Mouse (Mus musculus) forebrain, embryonic 15.5 days (tissue): ENCODE results near the gene Rnf128. TPM values are rescaled to one million over a fixed set of nuclear protein-coding genes. Genes with fewer than 3 reads are reported as not detected.

Experiments
- ATAC-seq: fragments of 200-750 bp; cut with Nextera tagmentation; replicated peaks from 2 replicates; pipeline ENCODE4 v1.8.0; 2017; ENCODE audit warnings: mild to moderate bottlenecking, moderate TSS enrichment, moderate library complexity
- H3K27ac ChIP-seq: fragments of 300-500 bp; sonication (generic); replicated peaks from 2 replicates; pipeline ENCODE4 v1.5.1; 2015; ENCODE audit warnings: mild to moderate bottlenecking, inconsistent platforms
- H3K27me3 ChIP-seq: fragments of 300-500 bp; sonication (generic); 2 replicates; pipeline ENCODE4 v1.6.1; 2015; ENCODE audit warnings: inconsistent platforms
- H3K36me3 ChIP-seq: fragments of 300-500 bp; sonication (generic); 2 replicates; pipeline ENCODE4 v1.6.1; 2015; ENCODE audit warnings: mild to moderate bottlenecking, inconsistent platforms
- H3K4me1 ChIP-seq: fragments of 300-500 bp; sonication (generic); 2 replicates; pipeline ENCODE4 v1.6.1; 2015; ENCODE audit warnings: inconsistent platforms
- H3K4me2 ChIP-seq: fragments of 300-500 bp; sonication (generic); replicated peaks from 2 replicates; pipeline ENCODE4 v1.6.1; 2015; ENCODE audit warnings: mild to moderate bottlenecking, inconsistent platforms
- H3K4me3 ChIP-seq: fragments of 300-500 bp; sonication (generic); 2 replicates; pipeline ENCODE4 v1.5.1; 2015; ENCODE audit warnings: mild to moderate bottlenecking, inconsistent platforms
- H3K9ac ChIP-seq: fragments of 300-500 bp; sonication (generic); replicated peaks from 2 replicates; pipeline ENCODE4 v1.6.1; 2015; ENCODE audit warnings: mild to moderate bottlenecking, inconsistent platforms
- H3K9me3 ChIP-seq: fragments of 300-500 bp; sonication (generic); 2 replicates; pipeline ENCODE4 v1.6.1; 2016; ENCODE audit warnings: inconsistent platforms
- WGBS: fragments of 180-500 bp; shearing (Covaris S2); methylation state at CpG from one replicate; pipeline ENCODE4 v1.1.7; 2015; ENCODE audit warnings: mixed read lengths; 5-methylcytosine and 5-hydroxymethylcytosine counted together
- polyA plus RNA-seq: library from polyadenylated mRNA; unstranded; fragments of >200 nt; fragmentation: Nextera tagmentation; extraction: Ambion mirVana; gene quantifications from 2 replicates; pipeline ENCODE4 v1.2.1, GENCODE M21; 2015

The Rnf128 gene
- polyA plus RNA-seq: 2.8 and 3.1 TPM in 2 replicates

DNA sequence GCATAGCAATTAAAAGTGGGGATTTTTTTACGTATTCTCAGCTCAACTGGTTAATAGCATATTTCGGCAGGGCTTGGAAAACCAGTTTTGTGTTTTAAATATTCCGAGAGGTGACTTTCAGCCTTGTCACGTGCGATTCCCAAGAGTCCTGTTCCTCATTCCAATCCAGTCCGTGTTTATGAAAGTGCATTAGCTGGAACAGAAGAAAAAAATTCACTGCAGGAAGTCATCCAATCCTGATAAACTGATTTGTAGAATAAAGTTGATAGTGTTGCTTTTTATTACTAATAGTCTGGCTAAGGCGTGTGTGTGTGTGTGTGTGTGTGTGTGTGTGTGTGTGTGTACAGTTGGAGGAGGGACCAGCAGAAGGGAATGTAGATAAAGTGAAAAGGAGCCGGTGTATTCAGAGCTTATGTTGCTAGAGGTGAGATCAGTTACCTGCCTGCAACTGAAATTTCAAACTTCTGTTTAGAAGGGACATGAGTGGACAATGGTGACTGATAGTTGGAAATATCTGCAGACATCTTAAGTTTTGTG lies at the start of gene Rnf128:
TSS of gene Rnf128 (plus strand) at position 392 of the 537 bp plus-strand sequence.
- WGBS: 79% methylated on average over 8 of the region's 8 CpGs

DNA sequence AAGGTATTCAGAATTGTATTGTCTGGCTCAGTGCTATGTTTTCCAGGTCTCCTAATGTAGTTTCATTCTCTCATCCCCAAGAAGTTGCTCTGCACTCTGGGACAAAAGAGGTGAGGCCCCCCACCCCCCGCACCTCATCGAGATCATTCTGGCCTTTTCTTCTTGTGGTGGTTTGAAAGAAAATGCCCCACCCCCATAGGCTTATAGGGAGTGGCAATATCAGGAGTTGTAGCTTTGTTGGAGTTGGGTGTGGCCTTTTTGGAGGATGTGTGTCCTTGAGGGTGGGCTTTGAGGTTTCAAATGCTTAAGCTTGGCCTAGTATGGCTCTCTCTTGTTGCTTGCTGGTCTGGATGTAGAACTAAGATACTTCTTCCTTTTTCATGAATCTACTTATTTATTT lies 47.0 kb upstream of the Rnf128 start:
- no peak overlapping the region for H3K27ac ChIP-seq
- H3K9me3 ChIP-seq: no peaks in the 10 kb centered on the region
- ATAC-seq: no peak
- H3K4me3 ChIP-seq: no peak overlapping the region
- 75% methylated on average over 2 of the region's 2 CpGs for WGBS
- no peak overlapping the region for H3K9ac ChIP-seq
- H3K4me1 ChIP-seq: no peaks in the 10 kb centered on the region
- no peaks in the 10 kb centered on the region for H3K27me3 ChIP-seq
- H3K4me2 ChIP-seq: no peak overlapping the region
- no peaks in the 10 kb centered on the region for H3K36me3 ChIP-seq

More for the DNA sequence above, at the start of gene Rnf128:
- no peaks in the 10 kb centered on the region for H3K27me3 ChIP-seq
- no peak within 1 kb of the TSS for H3K27ac ChIP-seq
- no peak within 1 kb of the TSS for H3K4me2 ChIP-seq
- no peak within 1 kb of the TSS for H3K4me3 ChIP-seq
- no peaks in the 10 kb centered on the region for H3K9me3 ChIP-seq
- H3K4me1 ChIP-seq: no peaks in the 10 kb centered on the region
- H3K9ac ChIP-seq: no peak within 1 kb of the TSS
- no peak for ATAC-seq
- H3K36me3 ChIP-seq: no peaks in the 10 kb centered on the region

DNA sequence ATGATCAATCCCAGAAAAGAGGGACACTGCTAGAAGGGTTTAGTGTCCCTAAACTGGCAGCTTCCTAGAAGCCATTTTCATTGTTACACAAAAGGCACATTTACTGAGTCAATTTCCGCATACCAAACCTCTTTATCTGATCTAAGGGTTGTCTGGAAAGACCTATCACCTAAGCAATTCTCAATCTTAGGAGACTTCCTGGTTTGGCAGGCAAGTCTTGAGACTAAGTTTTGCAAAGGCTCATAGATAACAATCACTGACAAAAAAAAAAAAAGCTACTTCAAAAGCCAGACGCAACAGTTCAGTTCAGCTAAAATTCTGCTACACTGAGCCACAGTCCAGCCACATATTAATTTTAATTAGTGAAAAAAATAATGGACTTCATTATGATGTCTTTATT lies 43.9 kb upstream of the Rnf128 start:
- no peaks in the 10 kb centered on the region for H3K36me3 ChIP-seq
- H3K4me1 ChIP-seq: no peaks in the 10 kb centered on the region
- no peak overlapping the region for H3K27ac ChIP-seq
- ATAC-seq: no peak
- no peaks in the 10 kb centered on the region for H3K27me3 ChIP-seq
- 88% methylated on average over 2 of the region's 2 CpGs for WGBS
- no peaks in the 10 kb centered on the region for H3K9me3 ChIP-seq
- H3K4me2 ChIP-seq: no peak overlapping the region
- no peak overlapping the region for H3K9ac ChIP-seq
- H3K4me3 ChIP-seq: no peak overlapping the region

DNA sequence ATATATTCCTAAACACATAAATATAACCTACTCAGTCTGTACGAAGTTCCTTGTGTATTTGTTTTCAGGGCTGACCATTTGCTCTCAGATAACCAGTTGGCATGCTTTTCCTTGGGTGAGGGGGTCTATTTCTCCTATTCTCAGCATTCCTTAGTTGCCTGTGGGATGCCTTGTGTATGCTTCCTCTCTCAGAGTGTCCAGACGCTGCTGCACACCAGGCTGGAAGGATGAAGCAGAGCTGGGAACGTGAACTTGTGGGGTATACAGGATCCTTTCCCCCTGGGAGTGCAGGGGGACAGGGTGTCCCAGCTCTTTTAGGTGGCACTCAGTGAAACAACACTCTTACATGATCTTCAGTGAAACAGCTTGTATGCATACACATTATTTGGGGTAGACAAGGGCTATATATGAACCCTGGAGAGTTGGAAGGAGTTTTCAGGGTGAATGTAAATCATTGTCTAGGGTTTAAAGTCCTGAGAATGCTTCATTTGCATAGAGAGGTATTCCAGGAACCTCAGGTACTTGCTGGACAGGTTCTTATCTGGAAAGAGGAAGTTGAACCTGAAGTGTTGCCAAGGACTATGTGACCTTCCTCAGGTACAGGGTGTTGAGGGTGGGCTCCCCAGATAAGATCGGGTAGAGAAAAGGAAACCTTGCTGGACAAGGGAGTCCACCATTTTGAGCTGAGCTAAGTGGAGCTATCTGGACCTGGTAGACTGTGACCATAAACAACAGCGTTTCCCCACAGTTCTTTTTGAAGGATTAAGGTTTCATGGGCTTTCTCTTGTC lies 38.6 kb upstream of the Rnf128 start:
- Histone ChIP-seq H3K27ac (no peak overlapping the region), H3K4me1 (no peaks in the 10 kb centered on the region), H3K36me3 (no peaks in the 10 kb centered on the region), H3K4me2 (no peak overlapping the region), H3K4me3 (no peak overlapping the region), H3K27me3 (no peaks in the 10 kb centered on the region), H3K9me3 (no peaks in the 10 kb centered on the region), H3K9ac (no peak overlapping the region)
- ATAC-seq: no peak
- WGBS: 80% methylated on average over 5 of the region's 5 CpGs

DNA sequence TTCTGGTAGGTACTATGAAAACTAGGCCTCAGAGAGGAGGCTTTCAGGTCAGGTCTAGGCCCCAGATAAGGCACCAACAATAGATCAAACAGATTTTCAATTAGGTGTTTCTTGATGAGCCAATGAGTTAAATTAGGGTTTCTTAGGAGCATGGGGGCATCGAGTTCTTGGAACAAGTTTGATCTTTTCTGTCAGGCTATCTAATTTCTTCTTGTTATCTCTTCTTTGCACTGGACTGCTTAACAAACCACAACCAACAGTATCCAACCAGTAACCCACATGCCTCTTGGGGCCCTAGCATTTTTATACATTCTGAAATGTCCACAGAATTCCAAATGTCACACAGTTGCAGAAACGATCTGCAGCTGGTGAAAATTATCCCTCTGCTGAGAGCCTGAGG lies 37.4 kb upstream of the Rnf128 start:
- WGBS: 84% methylated on average over 2 of the region's 2 CpGs
- no peak overlapping the region for H3K4me2 ChIP-seq
- no peaks in the 10 kb centered on the region for H3K36me3 ChIP-seq
- no peaks in the 10 kb centered on the region for H3K27me3 ChIP-seq
- H3K4me3 ChIP-seq: no peak overlapping the region
- no peak for ATAC-seq
- H3K9me3 ChIP-seq: no peaks in the 10 kb centered on the region
- H3K4me1 ChIP-seq: no peaks in the 10 kb centered on the region
- no peak overlapping the region for H3K9ac ChIP-seq
- no peak overlapping the region for H3K27ac ChIP-seq

DNA sequence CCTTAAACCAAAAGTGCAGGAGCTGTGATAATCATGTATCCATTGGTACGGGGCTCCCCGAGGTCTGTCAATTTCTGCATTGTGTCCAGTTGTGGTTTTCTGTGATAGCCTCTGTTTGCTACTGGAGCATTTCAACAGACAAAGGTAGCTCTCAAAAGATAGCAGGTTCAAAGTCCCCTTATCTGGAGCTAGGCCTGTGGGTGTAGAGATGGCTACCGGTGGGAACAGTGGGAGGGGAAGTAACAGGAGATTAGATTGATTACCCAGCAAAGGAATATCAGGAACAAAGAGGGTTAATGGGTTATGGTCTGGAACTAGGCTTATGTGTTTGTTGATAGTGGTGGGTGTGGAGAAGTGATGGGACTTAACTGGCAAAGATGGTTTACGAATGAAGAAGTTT lies 36.1 kb upstream of the Rnf128 start:
- Histone ChIP-seq H3K4me1 (no peaks in the 10 kb centered on the region), H3K27ac (no peak overlapping the region), H3K4me3 (no peak overlapping the region), H3K9me3 (no peaks in the 10 kb centered on the region), H3K9ac (no peak overlapping the region), H3K4me2 (no peak overlapping the region), H3K36me3 (no peaks in the 10 kb centered on the region), H3K27me3 (no peaks in the 10 kb centered on the region)
- 92% methylated on average over 4 of the region's 4 CpGs for WGBS
- no peak for ATAC-seq

DNA sequence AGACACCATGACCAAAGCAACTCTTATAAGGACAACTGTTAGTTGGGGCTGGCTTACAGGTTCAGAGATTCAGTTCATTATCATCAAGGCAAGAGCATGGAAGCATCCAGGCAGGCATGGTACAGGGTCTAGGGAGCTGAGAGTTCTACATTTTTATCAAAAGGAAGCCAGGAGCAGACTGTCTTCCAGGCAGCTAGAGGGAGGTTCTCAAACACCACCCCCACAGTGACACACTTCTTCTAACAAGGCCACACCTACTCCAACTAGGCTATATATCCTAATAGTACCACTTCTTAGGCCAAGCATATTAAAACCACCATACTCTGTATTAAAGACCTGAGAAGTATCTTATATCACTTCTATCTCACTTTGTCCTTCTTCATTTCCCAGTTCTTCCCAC lies 33.4 kb upstream of the Rnf128 start:
- Histone ChIP-seq H3K9me3 (no peaks in the 10 kb centered on the region), H3K4me2 (no peak overlapping the region), H3K4me3 (no peak overlapping the region), H3K27ac (no peak overlapping the region), H3K4me1 (no peaks in the 10 kb centered on the region), H3K9ac (no peak overlapping the region), H3K27me3 (no peaks in the 10 kb centered on the region), H3K36me3 (no peaks in the 10 kb centered on the region)
- no peak for ATAC-seq

DNA sequence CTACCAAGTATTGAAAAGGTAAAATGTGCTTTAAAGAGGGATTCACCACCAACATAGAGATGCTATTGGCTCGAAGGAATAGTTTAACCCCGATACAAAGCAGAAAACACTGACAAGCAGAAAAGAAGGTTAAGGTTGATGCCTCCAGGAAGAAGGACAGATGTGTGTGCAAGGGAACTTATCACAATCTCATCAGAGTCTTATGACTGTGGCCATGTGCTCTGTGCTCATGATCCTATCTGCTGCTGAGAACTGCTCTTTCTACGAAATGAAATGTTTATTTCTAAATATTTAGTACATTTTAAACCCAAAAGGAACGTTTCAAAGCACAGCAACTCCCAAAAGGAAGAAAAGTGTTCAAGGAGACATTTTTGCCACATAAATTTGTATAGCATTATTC lies 30.8 kb upstream of the Rnf128 start:
- Histone ChIP-seq H3K27ac (no peak overlapping the region), H3K36me3 (no peaks in the 10 kb centered on the region), H3K4me1 (no peaks in the 10 kb centered on the region), H3K9me3 (no peaks in the 10 kb centered on the region), H3K27me3 (no peaks in the 10 kb centered on the region), H3K9ac (no peak overlapping the region), H3K4me3 (no peak overlapping the region), H3K4me2 (no peak overlapping the region)
- ATAC-seq: no peak
- WGBS: 79% methylated on average over 4 of the region's 4 CpGs

DNA sequence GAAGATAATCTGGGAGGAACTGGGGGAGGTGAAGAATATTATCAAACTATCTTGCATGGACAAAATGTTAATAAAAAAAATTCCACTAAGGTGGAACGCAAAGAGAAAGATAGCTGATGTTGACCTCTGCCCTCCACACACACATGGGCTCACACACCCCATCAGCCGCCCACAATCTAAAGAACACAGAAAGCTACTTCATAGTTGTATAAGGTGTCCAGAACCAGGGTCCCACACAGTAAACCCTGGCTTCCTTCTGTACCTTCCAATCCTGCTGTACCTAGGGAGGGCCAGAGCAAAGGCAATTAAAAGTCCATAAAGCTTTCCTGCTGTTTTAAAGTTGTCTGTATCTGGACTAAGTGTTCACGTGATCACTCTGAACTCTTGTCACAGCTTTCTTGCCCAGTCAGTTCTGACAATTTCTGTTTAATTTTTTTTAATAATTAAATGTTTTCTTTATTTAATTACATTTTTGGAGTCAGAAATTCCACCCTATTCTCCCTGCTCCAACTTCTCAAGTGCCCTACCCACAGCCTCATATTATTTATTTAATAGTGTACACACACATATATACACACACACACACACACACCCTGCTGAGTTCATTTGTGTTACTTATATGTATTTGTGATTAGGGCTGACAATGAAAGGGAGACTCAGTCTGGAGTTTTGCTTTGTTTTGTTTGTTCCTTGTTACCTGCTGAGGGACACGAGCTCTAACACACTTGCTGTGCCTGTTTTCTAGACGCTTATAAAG lies 25.3 kb upstream of the Rnf128 start:
- H3K9me3 ChIP-seq: no peaks in the 10 kb centered on the region
- no peak overlapping the region for H3K4me2 ChIP-seq
- H3K4me1 ChIP-seq: no peaks in the 10 kb centered on the region
- ATAC-seq: no peak
- WGBS: 80% methylated on average over 5 of the region's 5 CpGs
- no peak overlapping the region for H3K27ac ChIP-seq
- no peaks in the 10 kb centered on the region for H3K27me3 ChIP-seq
- H3K9ac ChIP-seq: no peak overlapping the region
- no peak overlapping the region for H3K4me3 ChIP-seq
- H3K36me3 ChIP-seq: no peaks in the 10 kb centered on the region

DNA sequence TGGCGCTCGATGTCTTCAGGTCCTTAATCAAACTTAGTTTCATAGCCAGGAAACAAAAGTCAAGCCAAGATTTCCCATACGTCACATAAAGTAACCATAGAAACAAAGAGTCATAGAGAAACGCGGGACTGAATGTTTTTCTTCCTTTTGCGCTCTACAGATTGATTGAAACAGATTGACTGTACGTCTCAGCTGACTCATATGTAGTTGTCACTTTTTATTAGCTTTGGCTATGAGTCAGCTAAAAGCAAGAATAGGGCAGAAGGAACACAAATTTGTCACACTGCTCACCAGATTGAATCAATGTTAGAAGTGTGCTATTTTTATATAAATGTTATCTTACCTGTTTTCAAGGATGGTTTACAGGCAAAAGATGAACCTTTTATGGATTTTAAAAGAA lies 19.4 kb upstream of the Rnf128 start:
- Histone ChIP-seq H3K27ac (no peak overlapping the region), H3K4me3 (no peak overlapping the region), H3K36me3 (no peaks in the 10 kb centered on the region), H3K4me2 (no peak overlapping the region), H3K9me3 (no peaks in the 10 kb centered on the region), H3K9ac (no peak overlapping the region), H3K4me1 (no peaks in the 10 kb centered on the region), H3K27me3 (no peaks in the 10 kb centered on the region)
- ATAC-seq: no peak
- 80% methylated on average over 7 of the region's 7 CpGs for WGBS

DNA sequence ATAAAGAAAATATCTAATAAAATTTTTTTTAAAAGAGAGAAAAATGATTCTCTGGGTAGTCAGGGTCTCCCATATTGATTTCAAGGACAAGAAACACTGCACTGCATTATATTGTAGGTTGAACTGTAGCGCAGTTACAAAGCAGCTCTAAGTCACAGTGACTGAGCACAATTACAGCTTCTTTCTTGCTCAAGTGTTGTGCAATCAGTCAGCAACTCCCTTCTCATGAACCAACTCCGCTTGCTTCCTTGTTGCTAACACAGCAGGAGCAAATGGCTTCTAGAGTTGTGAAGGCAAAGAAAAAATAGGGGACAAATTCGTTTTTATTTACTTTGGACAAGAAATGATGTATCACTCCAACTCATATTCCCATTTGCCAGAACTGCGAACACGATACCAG lies 12.7 kb upstream of the Rnf128 start:
- H3K9me3 ChIP-seq: no peaks in the 10 kb centered on the region

DNA sequence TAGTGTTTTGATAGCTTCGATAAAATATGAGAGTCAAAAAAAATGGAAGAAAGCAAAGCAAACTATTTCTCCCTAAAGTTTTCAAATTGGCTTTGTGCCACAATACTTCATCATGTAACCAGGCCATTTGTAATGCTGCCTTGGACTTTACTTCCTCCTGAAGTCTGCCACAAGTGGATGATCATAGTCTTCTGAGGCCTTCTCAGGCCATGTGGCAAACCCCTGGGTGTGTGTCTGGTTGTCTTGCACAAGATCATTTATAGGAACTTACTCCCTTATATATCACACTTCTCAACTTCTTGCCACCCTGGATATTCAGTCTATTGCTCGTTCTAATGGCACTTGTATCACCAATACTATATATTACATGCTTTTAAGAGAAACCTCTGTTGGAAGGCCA lies 11.0 kb upstream of the Rnf128 start:
- Histone ChIP-seq H3K4me1 (no peaks in the 10 kb centered on the region), H3K36me3 (no peaks in the 10 kb centered on the region), H3K4me2 (no peak overlapping the region), H3K27ac (no peak overlapping the region), H3K9ac (no peak overlapping the region), H3K27me3 (no peaks in the 10 kb centered on the region), H3K4me3 (no peak overlapping the region), H3K9me3 (no peaks in the 10 kb centered on the region)
- 79% methylated on average over 2 of the region's 2 CpGs for WGBS
- no peak for ATAC-seq

More for the DNA sequence above, 12.7 kb upstream of the Rnf128 start:
- Histone ChIP-seq H3K4me3 (no peak overlapping the region), H3K9ac (no peak overlapping the region), H3K4me2 (no peak overlapping the region), H3K4me1 (no peaks in the 10 kb centered on the region), H3K27ac (no peak overlapping the region), H3K36me3 (no peaks in the 10 kb centered on the region), H3K27me3 (no peaks in the 10 kb centered on the region)
- 82% methylated on average over 5 of the region's 5 CpGs for WGBS
- no peak for ATAC-seq
